Mouse (Mus musculus) skeletal muscle tissue, adult 2 months (tissue): ENCODE results near the gene Fbxo31.

Experiments used
- DNase-seq: peaks from one replicate; pipeline ENCODE4 v3.0.0-alpha.2; 2012; ENCODE audit warnings: low read depth, low spot score

The Fbxo31 gene

GRCm38 (mm10) chr8:121552506-121552905 is 26.1 kb downstream of the Fbxo31 start:
- no peak for DNase-seq

GRCm38 (mm10) chr8:121551065-121551985 is 27.3 kb downstream of the Fbxo31 start:
- peak; percentile 96 for DNase-seq

- DNase-seq: no peak
These were observed 28.6 kb downstream of the Fbxo31 start for GRCm38 (mm10) chr8:121550056-121550455.

GRCm38 (mm10) chr8:121547132-121547531 is 31.5 kb downstream of the Fbxo31 start:
- peak; percentile 79 for DNase-seq

GRCm38 (mm10) chr8:121544936-121545335 is 33.7 kb downstream of the Fbxo31 start:
- DNase-seq: no peak

- DNase-seq: no peak
These were observed 34.3 kb downstream of the Fbxo31 start, which contains the start of gene 1700018B08Rik for GRCm38 (mm10) chr8:121544276-121544785. Gene 1700018B08Rik (minus strand): TSS chr8:121544320.

- DNase-seq: no peak
These were observed 35.7 kb downstream of the Fbxo31 start for GRCm38 (mm10) chr8:121542901-121543300.

GRCm38 (mm10) chr8:121541862-121542261 is 36.7 kb downstream of the Fbxo31 start:
- no peak for DNase-seq

- DNase-seq: no peak
These were observed 46.2 kb downstream of the Fbxo31 start for GRCm38 (mm10) chr8:121532381-121532780.

GRCm38 (mm10) chr8:121530639-121531038 is 48.0 kb downstream of the Fbxo31 start:
- no peak for DNase-seq

GRCm38 (mm10) chr8:121528790-121529189 is 49.8 kb downstream of the Fbxo31 start:
- no peak for DNase-seq

- DNase-seq: no peak
These were observed 50.9 kb downstream of the Fbxo31 start for GRCm38 (mm10) chr8:121527751-121528150.

GRCm38 (mm10) chr8:121526811-121527550 is 51.6 kb downstream of the Fbxo31 start:
- DNase-seq: no peak

- DNase-seq: no peak
These were observed 53.3 kb downstream of the Fbxo31 start for GRCm38 (mm10) chr8:121525111-121525818.

- peak; percentile 50 for DNase-seq
These were observed 65.2 kb downstream of the Fbxo31 start for GRCm38 (mm10) chr8:121513429-121513828.

- DNase-seq: no peak
These were observed 66.9 kb downstream of the Fbxo31 start for GRCm38 (mm10) chr8:121511751-121512150.
